Comparison of ENCODE assay signal across 21 mouse cellular contexts in genomic region chr3:21950571-21950970, GRCm38 (mm10).
"Had no signal": no experiment of that assay in that cellular context is flagged by ENCODE, and none has a peak within 500 bp of the region (broad histone marks: within the 10 kb centered on the region; RNA-seq: fewer than 3 reads in every experiment).

No protein-coding gene starts in this region.

- H3K36me3 ChIP-seq: limb, embryonic 12.5 days; limb, embryonic 15.5 days; neural tube, embryonic 12.5 days; neural tube, embryonic 15.5 days; stomach, embryonic 15.5 days had no signal

- DNase-seq: kidney, adult 9 months; kidney, postnatal 14 days; kidney, postnatal 4 days; left cerebral cortex, postnatal 4 days; liver, postnatal 0 days; lung, embryonic 14.5 days; lung, postnatal 36 days; midbrain, embryonic 14.5 days; right cerebral cortex, adult 18-20 months; right cerebral cortex, postnatal 25 days; spleen, adult 18-20 months; thymus, postnatal 25 days had no signal

- H3K4me3 ChIP-seq: limb, embryonic 12.5 days; limb, embryonic 15.5 days; neural tube, embryonic 12.5 days; neural tube, embryonic 15.5 days; stomach, embryonic 15.5 days had no signal

- ATAC-seq: liver, postnatal 0 days; lung, postnatal 0 days had no signal

- H3K9ac ChIP-seq: limb, embryonic 12.5 days; limb, embryonic 15.5 days; liver, embryonic 14.5 days; liver, postnatal 0 days; lung, embryonic 14.5 days; neural tube, embryonic 12.5 days; neural tube, embryonic 15.5 days; stomach, embryonic 15.5 days had no signal

- H3K27me3 ChIP-seq: limb, embryonic 12.5 days; limb, embryonic 15.5 days; neural tube, embryonic 12.5 days; neural tube, embryonic 15.5 days; stomach, embryonic 15.5 days had no signal

- H3K27ac ChIP-seq: limb, embryonic 12.5 days; limb, embryonic 15.5 days; liver, embryonic 14.5 days; neural tube, embryonic 12.5 days; neural tube, embryonic 15.5 days; stomach, embryonic 15.5 days had no signal

- H3K4me2 ChIP-seq: limb, embryonic 12.5 days; limb, embryonic 15.5 days; liver, embryonic 11.5 days; lung, embryonic 14.5 days; midbrain, embryonic 11.5 days; neural tube, embryonic 12.5 days; neural tube, embryonic 15.5 days; stomach, embryonic 15.5 days had no signal

- H3K9me3 ChIP-seq: limb, embryonic 12.5 days; limb, embryonic 15.5 days; neural tube, embryonic 12.5 days; neural tube, embryonic 15.5 days; stomach, embryonic 15.5 days had no signal
